Mouse (Mus musculus) T-helper 17 cell (primary cell): ENCODE measurements around the gene Map3k11.
"Not testable (repeated sequence)": the region's sequence is repeated elsewhere in the genome, so short reads cannot be mapped to it uniquely, and the experiment has no call there.

Experiments used
- in situ Hi-C, 2 experiments: fragments of 300-600 bp; cut with MboI, MseI; formaldehyde crosslinking; loops; 1 replicate in 1 of 2; 2 replicates in 1 of 2; pipeline ENCODE4 v1.15.1; 2025; ENCODE audit warnings: high pct_unique_total_duplicates in 2 of 2

Gene Map3k11

DNA sequence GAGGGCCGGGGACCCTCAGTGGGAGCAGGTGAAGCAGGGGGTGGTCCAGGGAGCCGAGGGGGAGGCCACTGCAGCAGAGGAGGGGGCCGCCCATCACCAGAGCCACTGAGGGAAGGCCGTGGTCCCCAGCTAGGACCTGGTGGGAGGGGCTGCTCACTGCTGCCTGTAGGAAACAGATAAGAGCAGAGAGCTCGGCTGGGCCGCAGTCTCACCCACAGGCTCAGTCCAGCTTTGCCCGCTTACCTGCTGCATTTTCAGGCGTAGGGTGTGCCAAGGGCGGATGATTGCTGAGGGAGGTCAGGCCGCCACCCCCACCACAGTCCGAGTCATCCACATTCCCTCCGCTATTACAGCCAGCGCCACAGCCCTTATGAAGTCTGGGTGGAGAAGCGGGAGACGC is 23.1 kb upstream of the Map3k11 start:
- in situ Hi-C loops = loop anchor here in 1 of 2 experiments (10.0 kb wide), 1 partner anchor 1489 kb away; no protein-coding TSS in a partner anchor

DNA sequence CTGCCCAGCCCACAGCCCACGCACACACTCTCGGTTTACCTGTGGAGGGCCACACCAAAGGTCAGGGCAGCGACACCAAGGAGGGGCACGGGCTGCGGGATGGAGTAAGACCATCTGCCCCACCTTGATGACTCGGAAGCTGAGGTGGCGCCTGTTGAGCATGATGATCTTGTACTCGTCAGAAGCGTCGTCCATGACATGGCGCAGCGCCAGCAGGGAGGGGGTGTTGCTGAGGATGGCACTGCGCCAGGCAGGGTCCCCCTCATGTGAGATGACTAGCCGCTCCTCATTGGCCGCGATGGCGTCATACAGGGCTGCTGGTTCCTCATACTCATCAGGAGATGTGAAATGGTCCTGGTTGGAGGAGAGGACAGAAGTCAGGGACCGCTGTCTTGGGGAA is 22.2 kb upstream of the Map3k11 start:
- in situ Hi-C loops = loop anchor here in 1 of 2 experiments (10.0 kb wide), 1 partner anchor 1488 kb away; no protein-coding TSS in a partner anchor

DNA sequence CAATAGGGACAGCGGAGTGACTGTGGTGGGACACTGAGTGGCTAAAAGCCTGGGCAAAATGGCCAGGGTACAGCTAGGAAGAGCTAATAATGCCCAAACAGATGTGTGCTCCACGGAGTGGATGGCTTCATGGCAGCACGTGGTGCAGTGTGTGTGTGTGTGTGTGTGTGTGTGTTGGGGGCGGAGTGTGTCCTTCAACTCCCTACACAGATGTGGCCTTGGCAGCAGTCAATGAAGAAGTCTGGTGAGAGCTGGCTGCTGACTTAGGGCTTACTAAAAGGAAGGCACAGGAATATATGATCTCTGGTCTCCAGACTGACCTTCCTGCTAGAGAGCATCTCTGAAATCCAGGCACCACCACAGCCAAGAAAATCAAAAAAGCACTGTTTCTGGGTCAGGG is 20.2 kb upstream of the Map3k11 start:
- in situ Hi-C loops = loop anchor here in 1 of 2 experiments (10.0 kb wide), 1 partner anchor 1486 kb away; no protein-coding TSS in a partner anchor

DNA sequence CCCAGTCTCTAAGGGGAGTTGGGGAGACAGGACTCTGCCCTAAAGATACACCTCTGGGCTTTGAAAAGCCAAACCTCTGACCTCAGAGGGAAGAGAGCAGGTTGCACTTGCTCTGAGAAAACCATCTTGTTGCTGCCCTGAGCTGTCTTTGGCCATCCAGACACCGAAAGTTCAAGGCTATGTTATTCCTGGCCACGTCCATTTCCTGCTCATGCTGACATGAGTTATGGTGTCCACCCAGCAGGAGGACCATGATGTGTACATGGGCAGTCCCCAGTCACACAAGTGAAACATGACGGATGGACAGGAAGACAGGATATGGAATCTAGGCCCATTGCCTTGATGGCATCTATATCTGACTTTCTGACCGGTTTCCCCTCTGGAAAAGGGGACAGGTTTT is 8.1 kb upstream of the Map3k11 start:
- in situ Hi-C loops = no loop called here

DNA sequence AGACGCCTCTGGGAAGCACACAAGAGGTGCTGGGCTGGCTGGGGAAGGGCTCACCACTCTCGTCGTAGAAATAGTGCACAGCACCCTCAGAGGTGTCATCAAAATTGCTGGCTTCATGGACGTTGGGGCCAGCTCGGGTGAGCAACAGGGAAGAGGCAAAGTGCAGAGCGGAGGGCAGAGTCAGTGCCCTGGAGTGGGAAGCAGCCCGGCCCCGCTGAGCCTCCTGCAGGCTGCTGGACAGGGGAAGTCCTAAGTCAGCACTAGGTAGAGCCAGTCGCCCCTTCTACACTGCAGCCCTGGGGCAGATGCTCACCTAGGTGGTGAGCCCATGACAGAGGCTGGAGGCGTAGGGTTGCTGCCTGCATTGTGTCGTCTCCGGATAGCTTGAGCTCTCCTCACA is 4.3 kb upstream of the Map3k11 start:
- in situ Hi-C loops = no loop called here

DNA sequence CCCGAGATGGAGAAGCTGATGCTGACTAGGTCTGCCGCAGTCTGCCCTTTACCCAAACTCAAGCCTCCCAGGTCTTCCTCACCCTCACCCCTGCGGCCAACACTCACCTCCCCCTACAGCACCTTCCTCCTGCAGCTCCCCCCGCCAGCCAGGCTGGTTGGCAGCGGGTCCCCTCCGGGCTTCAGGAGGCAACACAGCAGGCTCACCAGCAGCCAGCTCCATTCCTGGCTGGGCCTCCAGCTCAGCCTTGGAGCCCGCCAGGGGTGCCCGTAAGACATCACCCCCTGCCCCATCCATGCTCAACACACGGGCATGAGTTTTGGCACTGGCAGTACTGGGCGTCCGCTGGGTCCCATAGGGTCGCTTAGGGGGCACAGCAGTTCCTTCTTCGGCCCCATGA is 3.6 kb upstream of the Map3k11 start:
- in situ Hi-C loops = no loop called here

DNA sequence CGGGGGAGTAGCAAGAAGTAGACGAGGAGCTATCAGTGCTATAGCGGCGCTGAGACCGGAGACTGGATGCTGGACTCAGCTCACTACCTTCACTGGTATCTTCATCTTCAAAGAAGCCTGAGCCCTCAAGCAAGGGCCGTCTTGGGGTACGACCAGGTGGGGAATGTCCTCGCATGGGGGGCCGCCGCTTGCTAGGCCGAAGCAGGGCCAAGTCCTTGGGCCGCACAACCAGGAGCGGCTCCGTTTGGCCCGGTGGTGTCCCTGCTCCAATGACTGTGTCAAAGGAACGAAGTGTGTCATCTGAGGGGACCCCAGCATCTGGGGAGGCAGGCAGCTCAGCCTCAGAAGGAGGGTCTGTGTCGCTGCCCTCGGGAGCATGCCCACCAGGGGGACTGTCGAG is 3.1 kb upstream of the Map3k11 start:
- in situ Hi-C loops = no loop called here

DNA sequence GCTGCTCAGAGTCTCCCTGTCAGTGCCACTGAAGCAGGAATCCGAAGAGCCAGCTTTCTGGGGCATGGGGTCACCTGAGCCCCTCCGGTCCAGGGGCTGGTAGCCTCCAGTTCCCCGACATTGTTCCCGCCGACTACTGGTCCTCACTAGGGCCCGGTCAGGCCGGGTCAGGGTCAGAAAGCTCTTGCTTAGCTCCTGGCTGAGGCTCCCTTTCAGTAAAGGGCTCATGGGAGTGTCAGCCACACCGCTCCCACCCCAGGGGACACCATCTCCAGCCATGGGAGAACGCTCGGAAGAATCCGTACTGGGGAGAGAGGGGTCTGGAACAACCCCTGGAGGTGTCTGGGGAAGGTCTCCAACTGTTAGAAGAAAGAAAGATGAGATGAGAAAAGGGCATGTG is 2.7 kb upstream of the Map3k11 start:
- in situ Hi-C loops = no loop called here

DNA sequence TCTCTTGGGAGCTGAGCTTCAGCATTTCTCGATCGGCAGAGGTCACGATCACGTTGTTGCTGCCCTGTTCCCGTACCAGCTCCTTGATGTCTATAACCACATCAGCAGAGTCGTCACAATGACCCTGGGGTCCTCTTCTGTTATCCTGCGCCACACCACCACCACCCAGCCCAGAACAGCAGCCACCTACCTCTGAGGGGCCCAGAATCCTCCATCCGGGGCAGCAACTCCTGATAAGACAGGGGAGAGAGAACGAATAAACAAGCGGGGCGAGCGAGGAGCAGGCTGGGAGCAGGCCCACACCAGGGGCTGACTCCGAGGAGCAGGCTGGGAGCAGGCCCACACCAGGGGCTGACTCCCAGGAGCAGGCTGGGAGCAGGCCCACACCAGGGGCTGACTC is 2.1 kb upstream of the Map3k11 start:
- in situ Hi-C loops = no loop called here

DNA sequence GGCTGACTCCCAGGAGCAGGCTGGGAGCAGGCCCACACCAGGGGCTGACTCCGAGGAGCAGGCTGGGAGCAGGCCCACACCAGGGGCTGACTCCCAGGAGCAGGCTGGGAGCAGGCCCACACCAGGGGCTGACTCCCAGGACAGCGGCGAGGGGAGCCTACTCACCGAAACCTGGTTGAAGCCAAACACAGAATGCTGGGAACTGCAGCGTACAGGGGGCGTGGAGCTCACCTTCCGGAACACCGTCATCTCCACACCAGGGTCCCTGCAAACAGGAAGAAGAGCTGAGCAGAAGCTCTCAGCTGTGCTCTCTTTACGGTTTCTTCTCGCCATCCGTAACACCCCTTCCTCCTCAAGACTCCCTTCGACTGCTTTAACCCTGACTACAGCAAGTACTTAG is 1.6 kb upstream of the Map3k11 start:
- in situ Hi-C loops = not testable (repeated sequence)

DNA sequence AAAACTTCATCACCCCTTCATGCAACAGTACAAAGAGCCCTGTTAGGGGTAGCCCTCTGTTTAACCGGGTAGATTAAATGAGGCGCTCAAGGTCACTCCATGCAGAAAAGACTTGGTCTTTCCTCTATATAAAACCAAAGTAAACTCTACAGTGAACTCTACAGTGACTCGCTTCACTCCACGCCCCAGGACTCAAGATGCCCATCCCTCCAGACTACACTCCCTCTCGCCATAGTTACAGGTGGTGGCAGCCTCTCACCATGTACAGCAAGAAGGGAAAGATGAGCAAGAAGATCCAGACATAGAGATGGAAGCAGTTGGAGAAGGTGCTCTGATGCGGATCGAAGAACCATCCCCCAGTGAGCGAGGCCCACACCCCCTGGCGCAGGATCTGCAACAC is 804 bp upstream of the Map3k11 start:
- in situ Hi-C loops = no loop called here

DNA sequence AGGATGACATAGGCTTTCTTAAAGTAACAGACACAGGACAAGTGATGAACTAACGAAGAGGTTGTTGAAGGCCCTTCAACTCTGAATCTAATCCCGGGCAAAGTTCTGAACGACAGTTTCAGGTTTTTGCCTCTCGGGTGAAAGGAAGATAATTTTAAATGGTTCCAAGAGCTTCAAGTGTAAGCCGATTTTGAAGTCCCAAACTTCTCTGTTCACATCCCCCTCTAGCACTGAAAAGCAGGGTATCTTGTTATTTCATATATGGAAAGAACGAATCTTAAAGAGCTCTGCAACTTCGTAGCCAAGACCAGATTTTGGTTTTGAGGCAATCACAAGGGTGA is 516 bp downstream of the Map3k11 start:
- in situ Hi-C loops = no loop called here

DNA sequence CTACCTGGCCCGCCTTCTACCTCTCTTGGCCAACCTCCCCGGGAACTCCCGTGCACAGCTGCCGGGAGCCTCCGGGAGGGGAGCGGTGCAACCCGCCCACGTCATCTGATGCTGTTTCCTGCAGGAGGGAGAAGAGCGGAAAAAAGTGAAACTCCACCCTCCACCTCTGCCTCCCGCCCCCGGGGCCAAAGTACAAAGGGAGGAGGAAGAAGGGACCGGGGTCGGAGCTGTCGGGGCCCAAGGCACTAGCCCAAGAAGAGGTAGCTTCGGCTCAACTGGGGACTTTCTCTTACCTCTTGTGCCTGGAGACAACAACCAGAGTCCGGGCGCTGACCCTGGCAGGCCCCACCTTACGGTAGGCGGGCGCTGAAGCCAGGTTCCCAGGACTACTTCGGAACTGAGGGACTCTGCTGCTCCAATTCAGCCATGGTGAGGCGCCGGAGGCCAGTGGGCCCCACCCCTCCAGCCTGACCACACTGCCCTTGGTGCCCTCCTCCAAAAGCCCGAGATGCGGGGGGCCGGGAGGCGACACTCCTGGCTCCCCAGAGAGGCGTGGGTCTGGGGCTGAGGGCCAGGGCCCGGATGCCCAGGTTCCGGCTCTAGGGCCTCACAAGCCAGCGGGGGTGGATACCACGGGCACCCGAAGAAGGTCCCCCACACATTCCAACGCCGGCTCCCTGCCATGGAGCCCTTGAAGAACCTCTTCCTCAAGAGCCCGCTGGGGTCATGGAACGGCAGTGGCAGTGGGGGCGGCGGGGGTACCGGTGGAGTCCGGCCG is 1.2 kb downstream of the Map3k11 start:
- in situ Hi-C loops = no loop called here

DNA sequence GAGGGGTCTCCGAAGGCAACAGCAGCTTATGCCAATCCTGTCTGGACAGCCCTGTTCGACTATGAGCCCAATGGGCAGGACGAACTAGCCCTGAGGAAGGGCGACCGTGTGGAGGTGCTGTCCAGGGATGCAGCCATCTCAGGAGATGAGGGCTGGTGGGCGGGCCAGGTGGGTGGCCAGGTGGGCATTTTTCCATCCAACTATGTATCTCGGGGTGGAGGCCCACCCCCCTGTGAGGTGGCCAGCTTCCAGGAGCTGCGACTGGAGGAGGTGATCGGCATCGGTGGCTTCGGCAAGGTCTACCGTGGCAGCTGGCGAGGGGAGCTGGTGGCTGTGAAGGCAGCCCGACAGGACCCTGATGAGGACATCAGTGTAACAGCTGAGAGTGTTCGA is 1.8 kb downstream of the Map3k11 start:
- in situ Hi-C loops = no loop called here

DNA sequence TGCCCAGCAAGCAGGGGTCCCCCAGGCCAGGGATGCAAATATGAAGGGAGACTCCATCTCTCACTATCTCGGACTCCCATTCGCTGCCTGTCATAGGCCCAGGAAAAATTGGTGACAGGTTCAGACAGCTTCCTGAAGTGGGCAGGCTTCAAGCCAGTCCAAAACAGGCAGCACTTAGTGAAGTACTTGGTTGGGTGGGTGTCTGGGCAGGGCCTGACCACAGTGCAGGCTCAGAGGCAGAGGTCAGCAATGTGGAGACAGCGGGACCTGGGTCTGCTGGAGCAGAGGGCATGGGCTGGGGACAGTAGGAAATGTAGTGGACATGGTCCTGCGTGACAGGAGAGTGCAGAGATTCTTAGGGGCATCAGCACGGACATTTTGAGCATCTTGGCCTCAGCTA is 3.1 kb downstream of the Map3k11 start:
- in situ Hi-C loops = no loop called here

DNA sequence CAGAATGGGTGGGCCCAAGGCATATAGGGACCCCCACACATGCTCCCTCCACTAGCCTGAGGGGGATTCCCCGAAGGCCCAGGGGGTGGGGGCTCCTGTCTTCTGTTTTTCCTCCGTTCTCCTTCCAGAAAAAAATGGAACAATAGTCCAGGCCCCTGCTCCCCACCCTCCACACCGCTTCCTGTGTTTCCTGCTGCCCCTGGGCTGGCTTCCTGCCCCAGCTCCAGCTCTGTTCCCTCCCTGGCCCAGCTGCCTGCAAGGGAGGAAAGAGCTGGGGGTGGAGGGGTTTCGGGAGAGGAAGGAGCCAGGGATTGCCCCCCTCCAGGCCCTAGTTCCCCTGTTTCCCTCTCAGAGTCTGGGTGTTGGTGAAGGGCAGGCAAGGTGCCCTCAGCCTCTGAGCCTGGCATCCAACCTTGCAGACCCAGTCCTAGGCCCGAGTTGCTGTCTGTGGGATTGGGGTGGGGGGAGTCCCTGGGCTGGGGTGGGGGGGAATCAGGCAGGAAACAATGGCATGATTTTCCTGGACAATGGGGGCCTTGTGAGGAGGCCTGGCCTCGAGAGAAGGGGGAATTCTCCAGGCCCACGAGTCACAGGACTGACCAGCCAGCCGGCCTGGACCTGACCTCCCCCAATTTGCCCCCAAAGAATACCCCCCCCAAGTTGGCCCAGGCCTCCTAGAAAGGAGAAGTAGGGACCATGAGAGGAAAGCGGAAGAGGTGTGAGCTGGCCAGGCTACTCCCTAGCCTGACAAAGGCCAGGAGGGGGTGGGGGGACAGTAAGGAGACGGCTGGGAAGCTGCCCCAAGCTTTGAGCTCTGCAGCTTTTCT is 3.8 kb downstream of the Map3k11 start:
- in situ Hi-C loops = no loop called here

DNA sequence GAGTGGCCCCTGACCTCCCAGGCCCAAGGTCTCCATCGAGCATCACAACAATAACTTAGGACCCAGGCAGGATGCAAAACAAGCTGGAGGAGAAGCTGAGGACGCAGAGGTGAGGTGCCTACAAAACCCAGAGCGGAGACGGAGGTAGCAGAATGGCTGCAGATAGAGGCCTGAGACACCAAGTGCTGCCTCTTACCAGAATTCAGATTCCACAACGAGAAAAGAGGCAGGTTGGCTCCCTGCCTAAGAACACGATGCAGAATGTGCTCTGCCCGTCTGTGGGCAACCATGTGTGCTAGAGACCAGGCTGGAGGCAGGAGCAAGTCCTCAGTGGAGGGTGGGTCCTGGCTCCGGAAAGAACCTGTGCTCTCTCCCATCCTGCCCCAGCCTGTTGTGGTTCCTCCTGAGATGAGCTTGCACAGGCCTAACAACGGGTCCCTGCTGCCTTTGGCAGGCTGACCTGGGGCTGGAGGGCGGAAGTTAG is 4.4 kb downstream of the Map3k11 start:
- in situ Hi-C loops = no loop called here

DNA sequence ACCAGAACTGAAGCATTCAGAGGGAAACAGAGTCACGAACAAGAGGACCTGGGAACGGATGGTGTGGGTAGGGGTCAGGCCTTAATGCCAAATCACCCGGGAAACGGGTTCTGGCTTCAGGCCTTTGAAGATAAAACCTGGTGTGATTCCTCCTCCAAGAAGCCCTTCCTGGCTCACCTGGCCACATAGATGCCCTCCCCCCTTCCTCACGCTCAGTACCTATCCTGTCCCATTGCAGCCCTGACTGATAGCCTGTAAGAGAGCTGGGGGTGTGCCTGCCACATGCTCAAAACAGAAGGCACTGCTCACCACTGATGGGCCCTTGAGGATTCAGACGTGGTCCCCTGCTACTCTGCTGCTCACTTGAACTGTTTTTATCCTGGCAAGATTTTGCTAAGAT is 5.3 kb downstream of the Map3k11 start:
- in situ Hi-C loops = no loop called here

DNA sequence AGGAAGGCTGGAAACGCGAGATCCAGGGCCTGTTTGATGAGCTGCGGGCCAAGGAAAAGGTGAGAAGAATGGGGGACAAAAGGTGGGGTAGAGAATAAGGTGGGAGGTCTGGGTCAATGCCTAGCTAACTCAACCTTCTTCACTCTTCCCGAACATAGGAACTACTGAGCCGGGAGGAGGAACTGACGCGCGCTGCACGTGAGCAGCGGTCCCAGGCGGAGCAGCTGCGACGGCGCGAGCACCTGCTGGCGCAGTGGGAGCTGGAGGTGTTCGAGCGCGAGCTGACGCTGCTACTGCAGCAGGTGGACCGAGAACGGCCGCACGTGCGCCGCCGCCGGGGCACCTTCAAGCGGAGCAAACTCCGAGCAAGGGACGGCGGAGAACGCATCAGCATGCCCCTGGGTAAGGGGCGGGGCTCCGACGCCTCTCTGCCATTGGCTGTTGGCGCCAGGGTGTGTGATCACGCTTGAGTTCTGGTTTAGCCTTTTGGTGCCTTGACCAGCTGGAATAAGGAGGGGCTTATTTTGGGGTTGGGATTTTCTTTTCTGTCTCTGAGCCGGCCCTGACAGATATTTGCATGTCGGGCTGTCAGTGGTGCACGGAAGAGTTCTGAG is 7.4 kb downstream of the Map3k11 start:
- in situ Hi-C loops = no loop called here

DNA sequence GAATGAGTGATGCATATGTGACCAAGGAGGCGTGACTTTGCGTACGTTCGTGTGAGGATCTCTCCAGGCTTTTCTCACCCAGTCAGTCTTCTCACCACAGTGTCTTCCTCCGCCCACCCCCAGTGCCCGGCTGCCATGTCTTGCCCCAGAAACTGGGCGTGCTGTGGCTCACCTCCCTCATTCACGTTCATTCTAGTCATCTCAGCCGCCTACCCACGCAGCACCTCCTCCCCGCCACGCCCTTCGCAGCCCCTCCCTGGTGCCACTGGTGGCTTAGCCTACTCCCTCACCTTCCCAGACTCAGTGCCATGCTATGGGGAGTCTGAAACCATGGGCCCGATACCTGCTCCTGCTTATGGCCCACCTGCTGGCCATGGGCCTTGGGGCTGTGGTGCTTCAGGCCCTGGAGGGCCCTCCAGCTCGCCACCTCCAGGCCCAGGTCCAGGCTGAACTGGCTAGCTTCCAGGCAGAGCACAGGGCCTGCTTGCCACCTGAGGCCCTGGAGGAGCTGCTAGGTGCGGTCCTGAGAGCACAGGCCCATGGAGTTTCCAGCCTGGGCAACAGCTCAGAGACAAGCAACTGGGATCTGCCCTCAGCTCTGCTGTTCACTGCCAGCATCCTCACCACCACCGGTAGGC is 15.7 kb downstream of the Map3k11 start, which contains the start of gene Kcnk7:
Gene Kcnk7 (plus strand): TSS at position 205 of the 638 bp plus-strand sequence.
- in situ Hi-C loops = no loop called here

DNA sequence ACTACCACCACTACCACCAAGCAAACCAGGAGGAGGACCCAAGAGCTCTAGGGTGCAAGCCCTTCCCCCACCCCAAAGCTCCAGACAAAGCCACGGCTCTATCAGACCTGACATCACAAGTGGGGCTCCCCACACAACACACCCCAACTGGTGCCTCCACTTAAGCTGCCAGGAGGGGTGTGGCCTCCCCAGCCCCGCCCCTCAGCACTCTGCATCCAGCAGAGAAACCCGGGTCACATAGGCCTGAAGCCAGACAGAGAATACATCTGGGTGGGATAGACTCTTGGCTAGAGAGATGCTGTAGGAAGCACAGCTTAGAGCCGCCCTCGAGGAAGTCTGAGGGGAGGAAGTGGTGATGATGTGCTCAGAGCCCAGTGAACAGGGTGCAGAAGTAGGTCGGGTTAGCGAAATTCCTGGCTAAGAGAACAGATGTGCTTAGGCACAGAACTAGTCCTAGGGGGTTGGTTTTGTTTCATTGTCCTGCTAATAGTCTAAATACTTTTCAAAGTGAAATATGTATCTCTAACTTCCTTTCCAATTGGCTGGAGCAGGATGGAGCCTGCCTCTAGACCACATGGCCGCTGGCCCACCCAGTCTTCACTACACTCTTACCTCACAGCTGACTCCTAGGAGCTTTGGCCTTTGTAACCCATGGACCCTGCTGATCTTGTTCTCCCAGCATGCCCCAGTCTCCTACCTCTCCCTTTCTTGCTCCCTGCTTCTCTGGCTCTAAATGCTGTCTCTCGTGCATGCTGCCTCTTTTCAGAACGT is 16.4 kb downstream of the Map3k11 start:
- in situ Hi-C loops = no loop called here
